ENCODE assay signal across 21 mouse cellular contexts in genomic region chr10:59321112-59321511, GRCm38 (mm10).
"Had no signal": no experiment of that assay in that cellular context is flagged by ENCODE, and none has a peak within 500 bp of the region (broad histone marks: within the 10 kb centered on the region; RNA-seq: fewer than 3 reads in every experiment).

No protein-coding gene starts in this region.

- H3K36me3 ChIP-seq: kidney, embryonic 15.5 days; limb, embryonic 10.5 days; limb, embryonic 13.5 days; midbrain, embryonic 12.5 days; midbrain, embryonic 15.5 days; stomach, embryonic 15.5 days had no signal

- H3K9me3 ChIP-seq: kidney, embryonic 15.5 days; limb, embryonic 10.5 days; limb, embryonic 13.5 days; midbrain, embryonic 12.5 days; midbrain, embryonic 15.5 days; stomach, embryonic 15.5 days had no signal

- H3K4me3 ChIP-seq: kidney, embryonic 15.5 days; limb, embryonic 10.5 days; limb, embryonic 13.5 days; midbrain, embryonic 12.5 days; midbrain, embryonic 15.5 days; stomach, embryonic 15.5 days had no signal

- ATAC-seq: inflammation-experienced regulatory T-cells, adult 6 months; intestine, embryonic 16.5 days; liver, postnatal 0 days; lung, postnatal 0 days; midbrain, embryonic 15.5 days had no signal

- H3K9ac ChIP-seq: kidney, embryonic 15.5 days; limb, embryonic 13.5 days; liver, embryonic 14.5 days; liver, postnatal 0 days; lung, embryonic 14.5 days; midbrain, embryonic 12.5 days; midbrain, embryonic 15.5 days; stomach, embryonic 15.5 days had no signal

- H3K4me2 ChIP-seq: kidney, embryonic 15.5 days; limb, embryonic 13.5 days; lung, embryonic 14.5 days; midbrain, embryonic 12.5 days; midbrain, embryonic 15.5 days; stomach, embryonic 15.5 days had no signal

- DNase-seq: kidney, adult 18-20 months; kidney, postnatal 10 days; kidney, postnatal 36 days; layer of hippocampus, postnatal 36 days; liver; liver, postnatal 0 days; lung, embryonic 14.5 days; right cerebral cortex, postnatal 14 days; spleen, adult 18-20 months; thymus, postnatal 25 days had no signal

- H3K27me3 ChIP-seq: kidney, embryonic 15.5 days; limb, embryonic 13.5 days; midbrain, embryonic 12.5 days; midbrain, embryonic 15.5 days; stomach, embryonic 15.5 days had no signal

- H3K27ac ChIP-seq: kidney, embryonic 15.5 days; limb, embryonic 13.5 days; liver, embryonic 14.5 days; macrophage; midbrain, embryonic 15.5 days; stomach, embryonic 15.5 days had no signal
